Mouse (Mus musculus) layer of hippocampus, postnatal 25 days (tissue): ENCODE results near the gene Ddx41. TPM values are rescaled to one million over a fixed set of nuclear protein-coding genes. Genes with fewer than 3 reads are reported as not detected.
A peak's percentile ranks its signal among the peaks of the same experiment; 100 is the strongest.
"Not testable (repeated sequence)": the region's sequence is repeated elsewhere in the genome, so short reads cannot be mapped to it uniquely, and the experiment has no call there.

Source experiments
- DNase-seq, 2 experiments: peaks; one replicate each; pipeline ENCODE4 v3.0.0; 2022; ENCODE audit warnings: mixed read lengths in 2 of 2, low spot score in 1 of 2; ENCODE audit errors: extremely low spot score in 1 of 2
- total RNA-seq, 2 experiments: library from RNA; stranded (reverse); gene quantifications; 2 replicates each; pipeline ENCODE4 v1.2.3; 2021

The Ddx41 gene
- total RNA-seq, result 10 to 100 TPM; 50.7 to 57.2 TPM

- DNase-seq, result peak; percentile 97 to 98
These were observed at the start of gene Ddx41 for GRCm38 (mm10) chr13:55536194-55537175. Ddx41 (minus strand) TSS chr13:55536658.

- DNase-seq, result no peak
These were observed 41.6 kb upstream of the Ddx41 start for GRCm38 (mm10) chr13:55578086-55578485.

GRCm38 (mm10) chr13:55576872-55577271, 40.4 kb upstream of the Ddx41 start:
- DNase-seq, result not testable (repeated sequence)

GRCm38 (mm10) chr13:55575932-55576331, 39.5 kb upstream of the Ddx41 start:
- DNase-seq, result no peak

DNA sequence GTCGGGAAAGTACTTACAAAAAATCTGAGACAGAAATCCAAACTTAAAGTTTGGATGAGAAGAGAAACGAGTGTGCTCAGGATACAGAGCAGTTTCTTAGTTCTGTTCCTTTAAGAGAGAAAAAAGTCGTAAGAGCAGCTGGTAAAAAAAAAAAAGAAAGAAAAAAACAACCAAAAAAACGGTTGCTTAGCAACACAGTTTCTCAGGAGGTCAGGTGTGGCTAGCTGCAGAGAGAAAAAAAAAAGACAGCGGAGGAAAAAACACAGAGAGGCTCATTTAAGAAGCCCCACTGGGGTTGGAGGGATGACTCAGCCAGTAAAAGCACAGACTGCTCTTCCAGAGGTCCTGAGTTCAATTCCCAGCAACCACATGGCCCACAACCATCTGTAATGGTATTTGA, 37.9 kb upstream of the Ddx41 start:
- DNase-seq, result no peak

- no peak for DNase-seq
These were observed 37.0 kb upstream of the Ddx41 start, which contains the start of gene Tmed9 for GRCm38 (mm10) chr13:55573432-55573831. Tmed9 (plus strand) TSS chr13:55573732.

GRCm38 (mm10) chr13:55571977-55572376, 35.5 kb upstream of the Ddx41 start:
- DNase-seq, result no peak

- peak; percentile 90 to 92 for DNase-seq
These were observed 34.7 kb upstream of the Ddx41 start, which contains the start of gene Fam193b for GRCm38 (mm10) chr13:55571027-55571751. Fam193b (minus strand) TSS chr13:55571120.

GRCm38 (mm10) chr13:55570286-55570973, 34.0 kb upstream of the Ddx41 start:
- peak in 1 of 2 experiments; percentile 40 for DNase-seq

GRCm38 (mm10) chr13:55569726-55570285, 33.3 kb upstream of the Ddx41 start:
- peak in 1 of 2 experiments; percentile 22 for DNase-seq

DNA sequence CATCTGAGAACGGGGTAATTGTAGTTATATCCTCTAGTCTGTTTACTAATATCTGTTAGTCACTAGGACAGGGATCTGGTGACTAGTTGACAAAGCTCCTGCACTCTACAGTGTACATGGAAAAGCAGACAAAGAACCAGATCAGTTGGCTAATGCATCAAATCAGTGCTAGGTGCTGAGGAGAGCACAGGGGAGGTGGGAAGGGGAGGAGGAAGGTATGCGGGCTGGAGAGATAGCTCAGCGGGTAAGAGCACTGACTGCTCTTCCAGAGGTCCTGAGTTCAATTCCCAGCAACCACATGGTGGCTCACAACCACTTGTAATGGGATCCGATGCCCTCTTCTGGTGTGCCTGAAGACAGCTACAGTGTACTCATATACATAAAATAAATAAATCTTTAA, 32.1 kb upstream of the Ddx41 start:
- not testable (repeated sequence) for DNase-seq

- no peak for DNase-seq
These were observed 31.5 kb upstream of the Ddx41 start for GRCm38 (mm10) chr13:55567949-55568348.

- no peak for DNase-seq
These were observed 30.5 kb upstream of the Ddx41 start for GRCm38 (mm10) chr13:55567001-55567400.

- DNase-seq, result no peak
These were observed 26.9 kb upstream of the Ddx41 start for GRCm38 (mm10) chr13:55563266-55563879.

DNA sequence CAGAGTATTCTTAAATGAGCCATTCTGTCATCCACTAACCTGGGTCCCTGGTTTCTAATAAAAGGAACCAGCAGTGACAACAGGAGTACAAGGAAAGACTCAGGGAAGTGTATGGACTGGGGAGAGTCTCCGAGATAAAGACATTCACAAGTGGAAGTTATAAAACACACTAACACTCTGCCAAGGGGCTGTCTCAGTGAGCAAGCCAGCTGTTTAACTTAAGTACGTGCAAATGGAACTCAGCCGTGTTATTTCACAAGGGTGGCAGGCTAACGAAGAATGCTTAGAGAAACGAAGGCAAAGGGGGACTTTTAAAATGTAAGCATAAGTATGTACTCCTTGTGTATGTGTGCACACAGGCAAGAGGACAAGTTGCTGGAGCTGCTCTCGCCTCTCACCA, 21.0 kb upstream of the Ddx41 start:
- DNase-seq, result no peak

- DNase-seq, result no peak
These were observed 19.5 kb upstream of the Ddx41 start for GRCm38 (mm10) chr13:55555921-55556320.

- DNase-seq, result no peak
These were observed 12.6 kb upstream of the Ddx41 start for GRCm38 (mm10) chr13:55549061-55549460.

DNA sequence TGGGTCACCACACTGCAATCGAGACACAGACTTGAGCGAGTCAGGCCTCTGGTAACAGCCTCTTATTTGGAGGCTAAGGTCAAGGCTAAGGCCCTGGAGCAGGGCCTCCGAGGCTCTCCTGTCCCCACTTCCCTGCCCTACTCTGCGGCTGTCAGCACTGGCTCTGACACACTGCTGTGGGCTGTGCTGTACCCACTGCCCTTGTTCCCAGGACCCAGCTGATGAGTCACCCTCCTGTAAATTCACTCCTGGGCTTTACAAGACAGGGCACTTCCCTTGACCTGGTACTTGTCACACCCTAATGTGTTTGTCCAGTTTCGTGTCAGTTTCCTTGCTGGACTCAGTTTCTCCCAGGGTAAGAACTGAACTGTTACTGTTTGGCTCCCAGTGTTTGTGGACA, 12.0 kb upstream of the Ddx41 start:
- DNase-seq, result no peak

- no peak for DNase-seq
These were observed 11.5 kb upstream of the Ddx41 start for GRCm38 (mm10) chr13:55547916-55548315.

DNA sequence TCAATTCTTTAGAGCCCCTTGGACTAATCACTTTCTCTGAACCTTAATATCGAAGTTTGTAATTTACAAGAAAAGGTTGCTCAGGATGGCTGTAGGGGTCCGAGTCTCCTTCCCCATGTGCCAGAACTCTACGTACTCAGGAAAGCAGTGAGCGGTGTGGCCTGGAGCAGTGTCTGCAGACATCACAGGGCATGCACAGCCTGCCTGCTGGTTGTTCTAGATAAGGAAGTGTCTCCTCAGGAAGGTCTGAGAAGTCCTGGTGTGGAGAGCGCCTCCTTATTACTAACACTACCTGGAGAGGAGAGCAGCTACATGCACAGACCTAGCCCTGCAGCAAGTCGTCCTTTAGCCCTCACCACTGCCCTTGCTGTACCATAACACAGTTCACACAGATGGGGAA, 8.3 kb upstream of the Ddx41 start:
- no peak for DNase-seq
